Mouse (Mus musculus): ENCODE results near the gene Ccdc157.

The Ccdc157 gene

DNA sequence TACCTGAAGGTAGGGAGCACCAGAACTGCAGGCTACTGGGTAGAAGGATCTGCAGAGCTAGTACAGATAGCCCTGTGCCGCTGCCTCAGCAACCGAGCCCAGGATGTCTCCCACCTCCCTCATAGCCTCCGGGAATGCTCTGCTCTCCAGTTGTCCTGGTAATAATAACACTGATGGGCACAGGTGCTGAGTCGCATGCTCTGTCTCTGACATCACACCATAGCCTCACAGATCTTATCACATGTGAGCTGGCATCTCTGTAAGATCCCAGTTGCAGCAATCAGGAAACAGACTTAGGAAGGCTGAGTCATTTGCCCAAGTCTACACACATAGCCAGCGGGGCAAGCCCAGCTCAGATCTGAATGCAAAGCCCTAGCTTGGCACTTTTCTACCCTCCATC lies 58.2 kb downstream of the Ccdc157 start:
- no peak for DNase-seq (ENCODE audit: low spot score in 2 of 2)

DNA sequence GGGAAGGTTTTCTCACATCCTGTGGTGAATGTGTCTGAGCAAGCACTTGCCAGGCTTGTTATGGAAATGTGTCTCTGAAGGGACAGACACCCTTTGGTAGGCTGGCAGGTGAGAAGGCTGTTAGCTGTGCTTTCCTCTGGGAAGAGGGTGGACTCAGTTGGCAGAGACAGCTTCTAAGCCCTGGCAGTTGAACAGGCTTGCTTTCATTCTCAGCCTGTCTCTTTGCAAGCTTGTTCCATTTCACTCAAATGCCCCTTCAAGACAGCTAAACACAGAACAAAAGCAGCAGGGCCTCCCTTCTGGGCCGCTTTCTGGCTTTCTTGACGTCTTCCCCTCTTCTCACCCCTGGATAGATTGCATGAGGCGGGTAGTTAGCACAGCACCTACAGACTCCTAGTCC lies 60.6 kb downstream of the Ccdc157 start:
- peak; percentile 48 to 64 for DNase-seq (ENCODE audit: low spot score in 2 of 2)

DNA sequence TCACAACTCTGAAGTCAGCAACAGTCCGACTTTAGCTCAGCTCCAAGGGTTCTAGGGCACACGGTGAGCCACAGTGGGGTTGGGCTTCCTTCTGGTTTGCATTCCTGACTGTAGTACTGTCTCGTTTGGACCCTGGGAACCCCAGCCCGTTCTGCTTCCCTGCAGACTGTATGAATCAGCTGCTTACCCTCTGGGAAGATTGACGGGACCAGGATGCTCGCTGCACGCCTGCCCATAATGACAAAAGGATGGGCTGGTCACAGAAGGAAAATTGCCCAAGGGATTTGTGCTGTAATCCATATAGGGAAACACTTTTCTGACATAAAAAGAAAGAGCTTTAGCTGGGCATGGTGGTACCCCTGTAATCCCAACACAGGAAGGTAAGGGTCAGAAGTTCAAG lies 61.3 kb downstream of the Ccdc157 start:
- no peak for DNase-seq (ENCODE audit: low spot score in 2 of 2)

DNA sequence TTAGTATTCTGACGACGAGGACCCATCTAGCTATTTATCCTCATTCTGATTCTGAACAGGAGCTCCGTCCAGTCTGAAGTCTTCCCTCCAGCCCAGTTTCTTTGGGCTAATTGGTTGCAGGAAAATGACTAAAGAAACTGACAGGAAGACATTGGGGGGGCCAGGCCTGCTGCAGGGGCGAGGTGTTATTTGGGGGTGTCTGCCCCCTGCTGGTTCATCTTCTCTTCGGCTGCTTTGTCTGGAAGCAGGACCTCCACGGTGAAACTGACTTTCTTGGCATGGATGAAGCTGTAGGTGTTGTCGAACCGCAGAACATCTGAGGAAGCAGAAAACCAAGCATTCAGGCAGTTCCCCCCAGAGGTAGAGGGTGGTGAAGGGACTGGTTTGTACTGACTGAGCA lies 62.0 kb downstream of the Ccdc157 start:
- DNase-seq (ENCODE audit: low spot score in 2 of 2) = no peak

DNA sequence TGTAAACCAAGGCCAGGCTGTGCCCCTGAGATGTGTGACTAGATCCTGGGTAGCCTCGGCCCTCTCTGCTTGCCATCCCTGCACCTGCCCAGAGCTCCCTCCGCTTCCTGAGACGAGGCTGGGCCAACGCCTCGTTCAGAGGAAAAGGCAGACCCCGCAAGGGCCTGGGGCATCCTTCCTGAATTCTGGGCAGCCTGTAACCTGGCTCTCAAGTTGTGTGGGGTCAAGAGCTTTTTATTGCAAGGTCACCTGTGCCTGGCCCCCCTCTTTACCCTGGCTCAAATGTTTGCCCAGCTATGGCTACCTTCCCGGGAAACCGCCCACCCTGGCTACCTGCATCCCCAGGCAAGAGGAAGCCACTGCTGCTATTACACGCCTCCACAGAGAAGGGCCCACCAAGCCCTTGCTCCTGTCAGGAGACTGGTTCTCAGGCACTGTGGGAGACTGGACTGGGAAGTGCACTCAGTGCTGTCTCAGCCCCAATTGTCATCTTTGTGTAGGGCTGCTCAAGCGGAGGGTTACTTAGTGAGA lies 62.9 kb downstream of the Ccdc157 start:
- DNase-seq (ENCODE audit: low spot score in 2 of 2) = no peak

DNA sequence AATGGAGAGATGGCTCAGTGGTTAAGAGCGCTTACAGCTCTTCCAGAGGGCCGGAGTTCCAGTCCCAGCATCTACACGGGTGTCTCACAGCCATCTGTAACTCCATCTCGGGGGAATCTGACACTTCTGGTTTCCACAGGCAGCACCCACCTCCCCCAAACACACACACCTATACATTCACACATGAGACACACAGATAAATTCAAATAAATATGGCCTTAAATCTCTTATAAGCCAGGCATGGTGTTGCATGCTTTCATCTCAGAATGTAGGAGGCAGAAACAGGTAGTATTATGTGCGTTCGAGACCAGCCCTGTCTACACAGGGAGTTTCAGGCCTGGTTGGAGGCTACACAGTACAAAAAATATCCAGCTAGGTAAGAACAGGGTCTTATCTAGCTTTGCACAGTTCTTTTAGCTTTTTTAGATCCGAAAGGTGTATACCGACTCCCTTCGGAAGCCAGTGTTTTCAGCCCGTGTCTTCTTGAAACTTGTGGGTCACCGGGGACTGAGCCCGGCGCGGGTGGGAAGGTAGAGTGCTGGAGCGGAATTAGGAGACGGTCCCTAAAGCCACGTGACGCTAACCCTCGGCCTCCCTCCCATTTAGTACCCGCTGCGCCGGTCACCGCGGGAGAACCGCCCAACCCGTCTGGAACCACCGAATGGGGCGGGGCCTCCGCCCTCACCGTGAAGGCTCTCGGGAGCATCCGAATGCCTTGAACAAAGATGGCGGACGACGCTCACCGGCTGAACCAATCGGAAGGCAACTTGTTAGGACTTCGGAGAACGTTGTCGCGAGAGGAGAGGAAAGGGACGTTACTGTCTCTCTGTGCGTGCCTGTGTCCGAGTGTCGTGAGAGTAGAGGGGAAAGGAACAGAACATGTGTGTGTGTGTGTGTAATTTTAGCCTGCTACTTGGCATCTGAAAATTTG lies 63.8 kb downstream of the Ccdc157 start:
- DNase-seq (ENCODE audit: low spot score in 2 of 2) = peak; percentile 99

DNA sequence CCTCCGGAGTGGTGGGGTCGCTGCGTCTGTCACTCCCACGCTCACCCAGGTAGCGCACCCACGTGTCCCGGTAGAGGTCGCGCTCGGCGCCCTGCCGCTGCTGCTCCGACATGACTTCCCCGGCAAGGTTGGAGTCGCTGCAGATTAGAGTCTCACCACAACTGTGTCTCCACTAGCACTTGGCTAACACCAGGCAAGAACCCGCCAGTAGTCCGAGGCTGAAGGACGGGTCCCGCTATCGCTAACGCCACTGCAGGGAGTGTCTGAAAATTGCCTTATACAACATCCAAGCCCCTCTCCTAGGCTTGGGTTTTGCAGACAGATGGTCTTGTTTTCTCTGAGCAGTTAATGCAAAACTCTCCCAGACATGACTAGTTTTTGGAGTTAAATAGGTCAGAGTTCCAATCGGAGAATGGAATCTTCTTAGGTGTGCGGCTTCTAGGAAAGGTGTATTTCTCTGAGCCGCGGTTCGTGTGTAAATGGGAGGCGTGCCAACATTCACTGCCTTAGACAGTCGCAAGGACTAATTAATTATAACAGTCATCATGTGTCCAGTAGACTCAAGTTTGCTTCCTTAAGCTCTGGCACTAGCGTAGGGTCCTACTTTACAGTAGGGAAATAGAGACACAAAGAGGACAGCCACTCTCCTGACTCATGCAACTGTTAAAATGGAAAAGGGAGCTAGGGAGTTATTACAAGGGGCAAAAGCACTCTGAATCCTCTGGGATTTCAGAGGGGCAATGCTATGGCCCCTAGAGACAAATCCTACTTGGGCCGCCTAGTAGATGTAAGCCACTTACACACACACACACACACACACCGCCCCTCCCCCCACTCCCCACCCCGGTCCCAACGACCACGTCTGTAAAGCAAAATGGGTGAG lies 64.7 kb downstream of the Ccdc157 start, which contains the start of gene Mtfp1:
Gene Mtfp1 (minus strand): TSS at position 275 of the 883 bp plus-strand sequence.
- DNase-seq (ENCODE audit: low spot score in 2 of 2) = peak; percentile 68 to 81

DNA sequence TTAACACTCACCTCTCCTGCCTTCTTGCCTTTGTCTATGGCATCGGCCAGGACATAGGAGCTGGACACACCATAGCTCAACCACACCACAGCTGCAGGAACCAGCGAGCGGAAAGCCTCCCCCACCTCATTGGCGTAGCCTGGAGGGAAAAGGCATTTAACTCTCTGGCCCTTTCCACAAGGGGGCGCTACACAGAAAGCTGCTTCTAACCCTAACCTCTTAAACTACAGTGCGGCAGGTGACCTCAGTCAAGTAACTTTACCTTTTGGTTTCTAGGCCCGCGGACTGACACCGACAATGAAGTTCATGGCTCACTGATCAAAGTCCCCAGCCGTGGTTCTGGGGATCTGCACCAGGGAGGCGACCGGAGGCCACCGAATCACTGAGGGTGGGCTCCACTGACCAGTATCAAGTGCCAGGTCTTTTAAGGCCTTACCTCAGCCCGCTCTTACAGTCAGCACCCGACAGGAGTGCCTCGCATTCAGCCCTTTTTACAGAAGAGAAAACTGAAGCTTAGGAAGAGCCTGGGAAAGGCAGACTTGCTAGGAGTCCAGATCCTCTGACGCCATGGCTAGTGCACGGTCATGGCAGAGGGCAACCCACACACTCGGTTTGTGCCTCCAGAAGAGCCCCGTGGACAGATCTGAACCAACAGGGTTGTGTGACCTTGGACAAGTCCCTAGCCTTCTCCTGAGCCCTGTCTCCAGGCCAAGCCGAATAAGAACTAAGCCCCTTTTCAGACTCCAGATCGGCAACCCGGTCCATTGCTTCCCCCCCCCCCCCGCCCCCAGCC lies 65.5 kb downstream of the Ccdc157 start:
- DNase-seq (ENCODE audit: low spot score in 2 of 2) = peak; percentile 76 to 81

DNA sequence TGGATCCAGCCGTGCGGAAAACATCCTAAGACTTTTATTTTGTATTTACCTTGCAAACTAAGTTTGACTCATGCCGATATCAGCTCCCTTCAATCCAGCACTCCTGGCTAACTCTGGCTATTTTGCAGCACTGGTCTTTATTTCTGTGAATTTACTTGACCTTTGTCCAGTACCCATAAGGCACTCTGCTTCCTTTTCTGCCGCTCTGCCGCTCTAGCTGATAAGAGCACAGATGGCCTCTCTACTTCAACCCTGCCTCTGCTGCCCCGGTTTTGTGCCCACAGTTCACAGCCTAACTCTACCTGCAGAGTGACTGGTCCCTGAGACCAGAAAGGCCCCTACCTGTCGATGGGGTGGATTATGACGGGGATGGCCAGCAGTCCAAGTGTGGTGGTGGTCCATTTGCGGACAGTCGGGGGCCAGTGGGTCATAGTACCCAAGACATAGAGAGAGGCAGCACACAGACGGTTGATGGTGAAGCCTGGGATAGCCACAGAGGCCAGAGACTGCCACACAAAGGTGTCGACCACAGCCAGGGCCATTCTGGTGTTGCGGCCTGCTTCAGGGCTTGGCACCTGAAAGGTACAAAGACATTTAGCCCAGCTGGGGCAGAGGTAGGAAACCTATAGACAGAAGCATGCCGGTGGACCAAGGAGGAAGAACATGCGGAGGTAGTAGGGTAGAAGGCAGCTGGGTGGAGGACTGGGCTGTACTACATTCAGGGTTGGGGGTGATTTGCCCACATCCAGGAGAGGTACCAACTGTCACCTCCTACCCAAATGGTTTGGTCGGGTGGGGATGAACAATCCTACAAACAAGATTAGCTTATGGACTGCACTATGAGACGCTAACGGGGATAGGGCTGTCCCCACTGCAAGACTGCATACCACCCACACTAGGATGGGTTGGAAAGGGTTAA lies 66.4 kb downstream of the Ccdc157 start:
- peak; percentile 53 to 75 for DNase-seq (ENCODE audit: low spot score in 2 of 2)

Data from right cerebral cortex, postnatal 10 days (tissue).